Mouse (Mus musculus) liver, embryonic 12.5 days (tissue): ENCODE measurements around the gene Slc1a7. TPM values are rescaled to one million over a fixed set of nuclear protein-coding genes. Genes with fewer than 3 reads are reported as not detected.

Experiments used
- ATAC-seq: fragments of 200-750 bp; cut with Nextera tagmentation; 2 replicates; pipeline ENCODE4 v1.8.0; 2017; ENCODE audit warnings: moderate number of reproducible peaks, mild to moderate bottlenecking, moderate library complexity
- H3K27ac ChIP-seq: fragments of 300-500 bp; sonication (generic); 2 replicates; pipeline ENCODE4 v1.5.1; 2016; ENCODE audit warnings: mild to moderate bottlenecking
- H3K27me3 ChIP-seq: fragments of 300-500 bp; sonication (generic); replicated peaks from 2 replicates; pipeline ENCODE4 v1.6.1; 2016; ENCODE audit warnings: mild to moderate bottlenecking, moderate library complexity
- H3K36me3 ChIP-seq: fragments of 300-500 bp; sonication (generic); 2 replicates; pipeline ENCODE4 v1.6.1; 2016; ENCODE audit warnings: mild to moderate bottlenecking, moderate library complexity
- H3K4me1 ChIP-seq: fragments of 300-500 bp; sonication (generic); 2 replicates; pipeline ENCODE4 v1.6.1; 2016
- H3K4me2 ChIP-seq: fragments of 300-500 bp; sonication (generic); 2 replicates; pipeline ENCODE4 v1.6.1; 2016; ENCODE audit warnings: mild to moderate bottlenecking, moderate library complexity
- H3K4me3 ChIP-seq: fragments of 300-500 bp; sonication (generic); 2 replicates; pipeline ENCODE4 v1.5.1; 2016; ENCODE audit warnings: mild to moderate bottlenecking, moderate library complexity
- H3K9ac ChIP-seq: fragments of 300-500 bp; sonication (generic); 2 replicates; pipeline ENCODE4 v1.6.1; 2016; ENCODE audit warnings: mild to moderate bottlenecking, moderate library complexity
- H3K9me3 ChIP-seq: fragments of 300-500 bp; sonication (generic); replicated peaks from 2 replicates; pipeline ENCODE4 v1.6.1; 2016; ENCODE audit warnings: mild to moderate bottlenecking, moderate library complexity
- WGBS: fragments of 180-500 bp; shearing (Covaris S2); methylation state at CpG from one replicate; pipeline ENCODE4 v1.1.7; 2016; ENCODE audit not compliant: insufficient replicate concordance; 5-methylcytosine and 5-hydroxymethylcytosine counted together
- polyA plus RNA-seq: library from polyadenylated mRNA; unstranded; fragments of >200 nt; fragmentation: Nextera tagmentation; extraction: Ambion mirVana; gene quantifications from 2 replicates; pipeline ENCODE4 v1.2.1, GENCODE M21; 2016

The Slc1a7 gene
- polyA plus RNA-seq, result not detected in 2 replicates

DNA sequence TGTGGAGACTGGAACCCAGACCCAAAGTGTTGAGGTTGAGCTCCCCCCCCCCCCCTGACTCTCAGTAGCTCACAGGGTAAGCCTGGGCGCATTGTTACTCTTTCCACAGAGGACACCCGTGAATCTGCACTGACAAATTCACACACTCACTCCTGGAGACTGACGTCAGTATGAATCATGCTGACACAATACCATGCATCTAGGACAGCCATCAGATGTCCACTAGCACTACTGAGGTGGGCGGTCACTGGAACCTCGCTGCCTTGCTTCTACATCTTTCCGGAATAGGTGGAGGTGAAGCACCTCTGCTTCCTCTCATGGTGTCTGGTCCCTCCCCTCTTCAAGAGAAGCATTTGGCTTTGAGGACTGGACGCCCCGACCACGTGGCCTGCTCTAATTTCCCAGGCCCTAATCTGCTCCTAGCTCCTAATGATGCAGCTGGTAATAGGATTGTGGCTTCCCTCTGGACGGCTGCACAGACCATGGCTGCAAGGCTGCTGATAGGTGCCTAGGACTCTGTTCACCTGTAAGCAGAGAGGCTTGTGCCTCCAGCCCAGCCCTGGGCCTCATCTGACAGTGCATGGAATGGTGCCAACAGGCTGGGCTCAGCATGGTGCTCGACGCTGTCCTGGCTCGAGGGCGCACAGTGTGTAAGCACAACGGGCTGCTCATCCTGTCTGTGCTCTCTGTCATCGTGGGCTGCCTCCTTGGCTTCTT is at the start of gene Slc1a7:
Slc1a7 (plus strand) TSS at position 367 of the 717 bp plus-strand sequence.
- H3K27ac ChIP-seq, result no peak within 1 kb of the TSS
- 71% methylated on average over 16 of the region's 16 CpGs for WGBS
- H3K9me3 ChIP-seq, result no peaks in the 10 kb centered on the region
- no peak within 1 kb of the TSS for H3K4me2 ChIP-seq
- no peak for ATAC-seq
- H3K4me1 ChIP-seq, result peaks cover 5% of the 10 kb centered on the region; the same call in 1 of the 2 replicates
- H3K36me3 ChIP-seq, result no peaks in the 10 kb centered on the region
- no peak within 1 kb of the TSS for H3K9ac ChIP-seq
- H3K27me3 ChIP-seq, result no peaks in the 10 kb centered on the region
- no peak within 1 kb of the TSS for H3K4me3 ChIP-seq

DNA sequence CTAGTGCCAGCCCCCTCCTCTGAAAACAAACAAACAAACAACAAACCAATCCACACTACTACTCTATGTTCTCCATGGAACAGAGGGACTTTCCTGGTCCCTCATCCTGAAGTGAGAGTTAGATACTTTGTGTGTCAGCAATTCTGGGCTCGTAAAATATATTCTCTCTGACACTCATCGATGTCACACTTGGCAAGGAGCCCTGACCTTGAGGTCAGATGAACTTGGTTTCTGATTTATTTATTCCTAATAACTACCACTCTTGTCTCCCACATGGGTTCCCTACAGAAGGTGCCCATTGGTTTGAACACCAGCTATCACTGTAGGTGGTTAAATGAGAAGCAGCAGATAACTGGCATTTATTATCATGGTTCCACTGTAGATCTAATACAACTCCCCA is 47.8 kb upstream of the Slc1a7 start:
- H3K27ac ChIP-seq, result peak overlapping the region; percentile 87; the same call in 1 of the 2 replicates
- H3K4me1 ChIP-seq, result peaks cover 47% of the 10 kb centered on the region
- H3K27me3 ChIP-seq, result no peaks in the 10 kb centered on the region
- no peaks in the 10 kb centered on the region for H3K9me3 ChIP-seq
- H3K9ac ChIP-seq, result no peak overlapping the region
- peaks cover 7% of the 10 kb centered on the region; the same call in 1 of the 2 replicates for H3K36me3 ChIP-seq
- WGBS, result 93% methylated on average over 2 of the region's 2 CpGs
- no peak overlapping the region for H3K4me2 ChIP-seq
- H3K4me3 ChIP-seq, result no peak overlapping the region
- ATAC-seq, result no peak

DNA sequence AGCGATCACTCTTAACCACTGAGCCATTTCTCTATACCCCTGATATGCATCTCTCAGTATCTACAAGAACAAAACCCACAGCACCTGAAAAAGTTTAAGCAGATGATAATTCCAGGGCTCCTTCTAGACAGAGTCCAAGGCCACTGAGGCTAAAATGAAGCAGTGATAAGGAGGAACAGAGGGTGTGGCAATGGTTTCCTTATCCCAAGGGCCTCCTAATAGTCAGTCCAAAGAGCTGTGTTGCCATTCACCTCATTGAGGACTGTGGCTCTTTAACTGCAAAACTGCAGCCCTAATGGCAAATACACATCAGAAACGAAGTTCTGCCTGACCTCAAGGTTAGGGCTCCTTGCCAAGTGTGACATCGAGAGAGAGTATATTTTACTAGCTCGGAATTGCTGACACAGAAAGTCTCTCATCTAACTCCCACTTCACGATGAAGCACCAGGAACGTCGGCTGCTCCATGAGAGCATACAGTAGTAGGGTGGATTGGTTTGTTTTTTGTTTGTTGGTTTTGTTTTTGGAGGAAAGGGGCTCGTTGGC is 46.9 kb upstream of the Slc1a7 start:
- Histone ChIP-seq H3K4me3 (peak overlapping the region; percentile 78), H3K4me2 (peak overlapping the region; percentile 90), H3K4me1 (peaks cover 47% of the 10 kb centered on the region), H3K9ac (0 out of 2 replicates have a peak overlapping the region, but pooled peaks have one; percentile 12), H3K9me3 (no peaks in the 10 kb centered on the region), H3K27me3 (no peaks in the 10 kb centered on the region), H3K27ac (peak overlapping the region; percentile 87), H3K36me3 (peaks cover 7% of the 10 kb centered on the region; the same call in 1 of the 2 replicates)
- no peak for ATAC-seq
- 67% methylated on average over 8 of the region's 8 CpGs for WGBS

DNA sequence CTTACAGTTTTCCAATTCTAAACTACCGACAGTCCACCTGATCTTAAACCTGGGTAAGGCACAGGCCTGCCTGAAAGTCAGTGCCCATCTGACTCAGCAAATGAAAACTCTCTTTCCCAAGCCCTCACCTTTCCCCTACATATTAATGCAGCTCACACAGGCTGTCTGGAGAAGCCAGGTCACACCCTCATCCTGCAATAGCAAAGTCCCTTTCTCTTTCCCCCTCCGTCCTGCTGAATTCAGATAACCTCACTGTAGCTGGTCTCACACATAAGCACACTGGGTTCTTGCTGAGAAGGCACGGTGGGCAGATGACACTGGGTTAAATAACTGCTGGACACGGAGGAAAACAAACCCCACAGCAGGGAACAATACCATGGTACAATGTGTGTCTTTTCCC is 46.2 kb upstream of the Slc1a7 start:
- ATAC-seq, result peak; percentile 60
- peak overlapping the region; percentile 90 for H3K4me2 ChIP-seq
- H3K4me1 ChIP-seq, result peaks cover 47% of the 10 kb centered on the region
- H3K4me3 ChIP-seq, result peak overlapping the region; percentile 78
- peak overlapping the region; percentile 87 for H3K27ac ChIP-seq
- 27% methylated on average over 4 of the region's 4 CpGs for WGBS
- peak overlapping the region; percentile 87 for H3K9ac ChIP-seq
- H3K9me3 ChIP-seq, result no peaks in the 10 kb centered on the region
- H3K36me3 ChIP-seq, result peaks cover 7% of the 10 kb centered on the region; the same call in 1 of the 2 replicates
- H3K27me3 ChIP-seq, result no peaks in the 10 kb centered on the region

DNA sequence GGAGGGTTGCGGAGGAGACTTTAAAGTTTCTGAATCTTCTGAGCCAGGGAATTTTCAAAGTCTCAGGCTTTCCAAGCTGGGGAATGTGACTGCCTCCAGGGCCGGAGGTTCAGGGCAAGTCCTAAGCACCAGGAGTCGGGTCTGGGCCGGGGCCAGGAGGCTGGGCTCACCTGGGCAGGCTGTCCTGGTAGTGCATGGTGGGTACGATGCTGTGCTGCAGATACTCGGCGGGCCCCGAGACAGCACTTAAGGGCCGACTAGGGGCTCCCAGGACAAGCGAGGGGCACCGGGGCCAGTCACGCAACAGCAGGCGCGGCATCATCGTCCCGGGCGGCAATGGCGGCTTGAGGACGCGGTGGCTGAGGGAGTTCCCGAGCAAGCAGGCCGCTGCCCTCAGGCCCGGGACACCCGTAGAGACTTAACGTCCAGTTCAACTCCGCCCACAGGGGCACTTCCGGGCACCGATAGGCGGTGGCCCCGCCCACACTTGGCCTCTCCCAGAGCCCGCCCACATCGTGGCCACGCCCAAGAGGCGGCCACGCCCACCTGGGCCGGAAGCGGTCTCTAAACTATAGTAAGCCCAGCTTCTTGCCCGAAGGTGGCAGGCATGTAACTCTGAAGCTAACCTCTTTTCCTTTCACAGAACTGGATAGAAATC is 44.9 kb upstream of the Slc1a7 start, which contains the start of gene Cpt2:
Cpt2 (minus strand) TSS at position 466 of the 658 bp plus-strand sequence.
- peak; percentile 92 for ATAC-seq
- H3K4me3 ChIP-seq, result peak within 1 kb of the TSS; percentile 78
- H3K4me1 ChIP-seq, result peaks cover 57% of the 10 kb centered on the region
- peak within 1 kb of the TSS; percentile 87 for H3K9ac ChIP-seq
- WGBS, result 2% methylated on average over 38 of the region's 38 CpGs
- no peaks in the 10 kb centered on the region for H3K9me3 ChIP-seq
- H3K4me2 ChIP-seq, result peak within 1 kb of the TSS; percentile 90
- H3K27me3 ChIP-seq, result no peaks in the 10 kb centered on the region
- H3K36me3 ChIP-seq, result peaks cover 7% of the 10 kb centered on the region; the same call in 1 of the 2 replicates
- peak within 1 kb of the TSS; percentile 87 for H3K27ac ChIP-seq

DNA sequence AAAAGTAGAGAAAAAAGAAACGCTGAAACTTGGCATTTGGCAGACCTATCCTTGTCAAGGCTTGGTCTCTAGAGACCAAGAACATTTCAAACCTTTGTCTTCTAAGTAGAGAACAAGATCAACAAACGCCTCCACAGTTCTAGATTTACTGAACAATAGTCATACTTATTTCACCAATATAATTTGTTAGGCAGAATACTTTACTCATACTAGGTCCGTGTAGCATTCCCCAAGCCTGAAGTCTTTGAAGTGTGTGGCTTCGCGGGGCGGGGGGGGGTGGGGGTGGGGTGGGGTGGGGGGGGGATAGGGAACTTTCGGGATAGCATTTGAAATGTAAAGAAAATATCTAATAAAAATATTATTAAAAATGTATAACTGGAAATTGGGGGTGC is 44.3 kb upstream of the Slc1a7 start:
- no peak for ATAC-seq
- H3K9me3 ChIP-seq, result no peaks in the 10 kb centered on the region
- no peaks in the 10 kb centered on the region for H3K27me3 ChIP-seq
- peak overlapping the region; percentile 78 for H3K4me3 ChIP-seq
- peak overlapping the region; percentile 87 for H3K27ac ChIP-seq
- 40% methylated on average over 7 of the region's 7 CpGs for WGBS
- H3K4me2 ChIP-seq, result peak overlapping the region; percentile 90
- peaks cover 7% of the 10 kb centered on the region; the same call in 1 of the 2 replicates for H3K36me3 ChIP-seq
- H3K4me1 ChIP-seq, result peaks cover 62% of the 10 kb centered on the region
- H3K9ac ChIP-seq, result peak overlapping the region; percentile 87

DNA sequence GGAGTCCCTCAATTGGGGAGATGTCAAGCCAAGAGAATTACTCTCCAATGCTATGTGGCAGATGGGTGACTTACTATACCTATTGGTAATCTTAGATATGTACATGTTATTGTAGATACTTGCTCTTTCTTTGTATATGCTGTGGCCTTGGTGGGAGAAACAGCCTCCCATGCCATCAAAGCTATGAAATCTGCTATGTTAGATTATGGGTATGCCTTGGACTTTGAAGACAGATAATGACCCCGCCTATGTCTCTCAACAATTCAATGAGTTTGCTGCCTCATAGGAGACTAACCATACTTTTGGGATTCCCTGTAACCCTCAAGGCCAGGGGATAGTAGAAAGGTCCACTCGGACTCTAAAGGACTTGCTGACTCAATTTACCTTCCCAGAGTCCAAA is 39.9 kb upstream of the Slc1a7 start:
- Histone ChIP-seq H3K4me3 (no peak overlapping the region), H3K9me3 (no peaks in the 10 kb centered on the region), H3K9ac (no peak overlapping the region), H3K27ac (no peak overlapping the region), H3K27me3 (no peaks in the 10 kb centered on the region), H3K36me3 (no peaks in the 10 kb centered on the region), H3K4me1 (peaks cover 29% of the 10 kb centered on the region), H3K4me2 (peak overlapping the region; percentile 19; the same call in 1 of the 2 replicates)
- ATAC-seq, result peak; percentile 61
- 31% methylated on average over 2 of the region's 2 CpGs for WGBS

DNA sequence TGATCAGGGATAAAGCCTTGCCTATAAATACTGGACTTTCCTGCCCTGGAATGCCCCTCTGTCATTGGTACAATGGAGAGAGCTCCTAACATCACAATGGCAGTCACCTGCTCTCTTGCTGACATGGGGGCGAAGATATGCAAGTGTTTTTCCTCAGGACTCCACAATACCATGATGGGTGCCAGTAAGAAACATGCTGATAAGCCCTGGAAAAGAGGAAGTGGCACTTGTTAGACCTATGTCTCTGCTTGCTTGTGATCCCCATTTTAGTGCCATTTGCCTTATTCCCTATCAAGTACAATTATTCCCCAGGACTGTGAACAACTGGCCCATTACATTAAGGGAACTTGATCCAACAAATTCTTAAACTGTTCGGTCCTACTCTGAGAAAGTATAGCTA is 39.4 kb upstream of the Slc1a7 start:
- Histone ChIP-seq H3K4me1 (peaks cover 30% of the 10 kb centered on the region), H3K4me3 (no peak overlapping the region), H3K27ac (no peak overlapping the region), H3K36me3 (no peaks in the 10 kb centered on the region), H3K9ac (no peak overlapping the region), H3K9me3 (no peaks in the 10 kb centered on the region), H3K4me2 (peak overlapping the region; percentile 19; the same call in 1 of the 2 replicates), H3K27me3 (no peaks in the 10 kb centered on the region)
- no peak for ATAC-seq
- 55% methylated on average over 2 of the region's 2 CpGs for WGBS

DNA sequence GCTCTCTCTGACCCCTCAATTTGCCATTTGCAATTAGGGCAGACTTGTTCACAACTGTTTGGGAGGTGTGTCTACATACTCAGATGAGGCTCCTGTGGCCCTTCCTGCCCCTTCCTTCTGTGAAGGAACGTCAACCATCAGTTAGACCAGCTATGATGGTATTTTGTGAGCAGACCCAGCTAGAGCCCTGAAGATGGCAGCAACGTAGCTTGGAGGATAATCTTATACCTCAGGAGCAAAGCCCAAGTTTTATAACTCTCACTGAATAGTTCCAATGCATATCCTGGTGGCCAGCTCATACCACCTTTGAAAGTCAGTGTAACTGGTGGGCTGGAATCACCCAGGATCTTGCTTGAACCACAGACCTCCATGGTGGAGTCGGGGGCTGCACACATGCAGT is 36.7 kb upstream of the Slc1a7 start:
- WGBS, result 64% methylated on average over 3 of the region's 3 CpGs
- ATAC-seq, result no peak
- Histone ChIP-seq H3K27me3 (no peaks in the 10 kb centered on the region; the same call in 1 of the 2 replicates), H3K4me2 (no peak overlapping the region), H3K27ac (no peak overlapping the region), H3K4me3 (no peak overlapping the region), H3K36me3 (no peaks in the 10 kb centered on the region), H3K4me1 (peaks cover 26% of the 10 kb centered on the region), H3K9me3 (no peaks in the 10 kb centered on the region), H3K9ac (no peak overlapping the region)

DNA sequence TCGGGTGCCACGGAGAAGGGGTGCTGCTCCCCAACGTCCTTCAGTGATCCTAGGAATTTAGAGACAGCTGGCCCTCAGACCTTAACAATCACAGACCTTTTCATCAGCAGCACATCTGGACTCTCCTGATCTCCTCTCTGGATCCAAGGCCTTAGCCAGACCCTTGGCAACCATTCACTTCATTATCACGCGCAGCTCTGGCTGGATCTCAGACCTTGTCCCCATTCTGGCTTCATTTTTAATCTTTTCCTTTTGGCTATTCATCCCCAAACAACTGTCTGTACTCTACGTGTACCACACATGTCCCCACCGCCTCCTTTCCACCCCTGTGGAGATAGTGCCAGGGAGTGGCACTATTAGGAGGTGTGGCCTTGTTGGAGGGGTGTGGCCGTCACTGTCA is 34.9 kb upstream of the Slc1a7 start:
- no peaks in the 10 kb centered on the region for H3K36me3 ChIP-seq
- no peaks in the 10 kb centered on the region; the same call in 1 of the 2 replicates for H3K27me3 ChIP-seq
- ATAC-seq, result no peak
- H3K4me1 ChIP-seq, result peaks cover 17% of the 10 kb centered on the region
- no peak overlapping the region for H3K4me2 ChIP-seq
- H3K27ac ChIP-seq, result no peak overlapping the region
- H3K9ac ChIP-seq, result no peak overlapping the region
- WGBS, result 65% methylated on average over 8 of the region's 8 CpGs
- H3K9me3 ChIP-seq, result no peaks in the 10 kb centered on the region
- H3K4me3 ChIP-seq, result no peak overlapping the region

DNA sequence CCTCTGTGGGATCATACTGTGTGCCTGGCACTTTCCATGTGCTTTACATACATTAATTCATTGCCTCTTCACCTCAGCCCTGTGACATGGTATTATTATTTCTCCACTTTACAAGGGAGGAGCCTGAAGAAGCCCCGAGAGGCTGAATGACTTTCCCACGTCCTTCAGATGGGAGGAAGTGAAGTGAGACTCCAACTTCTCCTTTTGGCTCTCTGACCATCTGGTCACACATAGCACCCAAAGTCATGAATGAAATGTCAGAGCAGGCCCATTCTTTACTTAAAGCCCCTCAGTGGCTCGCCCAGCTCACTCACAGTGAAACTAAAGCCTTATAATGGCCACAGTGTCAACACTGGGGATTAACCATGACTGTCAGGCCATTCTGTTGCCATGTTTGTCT is 32.9 kb upstream of the Slc1a7 start:
- H3K27me3 ChIP-seq, result peaks cover 4% of the 10 kb centered on the region; the same call in 1 of the 2 replicates
- no peak for ATAC-seq

DNA sequence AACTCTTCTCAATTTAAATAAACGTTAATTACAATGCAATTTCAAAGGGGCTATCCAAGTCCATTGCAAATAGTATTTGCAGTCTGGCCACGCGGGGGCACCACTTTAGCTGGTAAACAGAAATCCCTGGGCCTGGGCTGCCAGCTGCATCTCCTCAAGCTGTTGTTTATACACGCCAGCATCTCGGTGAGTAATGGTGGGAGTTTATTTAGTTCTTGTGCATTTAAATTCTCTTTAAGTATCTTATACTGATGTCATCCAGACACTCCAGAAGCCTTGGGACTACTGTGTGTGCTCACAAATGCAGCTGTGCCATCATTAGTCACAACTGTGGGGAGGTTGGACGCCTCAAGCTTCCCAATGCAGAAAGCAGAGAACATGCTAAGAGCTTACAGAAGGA is 30.8 kb upstream of the Slc1a7 start:
- WGBS, result 23% methylated on average over 6 of the region's 6 CpGs
- H3K27ac ChIP-seq, result no peak overlapping the region
- no peak overlapping the region for H3K9ac ChIP-seq
- H3K4me2 ChIP-seq, result no peak overlapping the region
- no peak for ATAC-seq
- H3K9me3 ChIP-seq, result no peaks in the 10 kb centered on the region
- H3K36me3 ChIP-seq, result no peaks in the 10 kb centered on the region
- no peak overlapping the region for H3K4me3 ChIP-seq
- H3K4me1 ChIP-seq, result peaks cover 9% of the 10 kb centered on the region
- peaks cover 4% of the 10 kb centered on the region; the same call in 1 of the 2 replicates for H3K27me3 ChIP-seq

More for the DNA sequence above, 32.9 kb upstream of the Slc1a7 start:
- H3K9ac ChIP-seq, result no peak overlapping the region
- H3K4me2 ChIP-seq, result no peak overlapping the region
- no peaks in the 10 kb centered on the region for H3K36me3 ChIP-seq
- peaks cover 9% of the 10 kb centered on the region for H3K4me1 ChIP-seq
- 33% methylated on average over 3 of the region's 3 CpGs for WGBS
- H3K4me3 ChIP-seq, result no peak overlapping the region
- no peak overlapping the region for H3K27ac ChIP-seq
- no peaks in the 10 kb centered on the region for H3K9me3 ChIP-seq
